Mouse (Mus musculus): ENCODE results near the gene 1810010H24Rik. TPM values are rescaled to one million over a fixed set of nuclear protein-coding genes. Genes with fewer than 3 reads are reported as not detected.

1810010H24Rik gene
- total RNA-seq (2023) = not detected

DNA sequence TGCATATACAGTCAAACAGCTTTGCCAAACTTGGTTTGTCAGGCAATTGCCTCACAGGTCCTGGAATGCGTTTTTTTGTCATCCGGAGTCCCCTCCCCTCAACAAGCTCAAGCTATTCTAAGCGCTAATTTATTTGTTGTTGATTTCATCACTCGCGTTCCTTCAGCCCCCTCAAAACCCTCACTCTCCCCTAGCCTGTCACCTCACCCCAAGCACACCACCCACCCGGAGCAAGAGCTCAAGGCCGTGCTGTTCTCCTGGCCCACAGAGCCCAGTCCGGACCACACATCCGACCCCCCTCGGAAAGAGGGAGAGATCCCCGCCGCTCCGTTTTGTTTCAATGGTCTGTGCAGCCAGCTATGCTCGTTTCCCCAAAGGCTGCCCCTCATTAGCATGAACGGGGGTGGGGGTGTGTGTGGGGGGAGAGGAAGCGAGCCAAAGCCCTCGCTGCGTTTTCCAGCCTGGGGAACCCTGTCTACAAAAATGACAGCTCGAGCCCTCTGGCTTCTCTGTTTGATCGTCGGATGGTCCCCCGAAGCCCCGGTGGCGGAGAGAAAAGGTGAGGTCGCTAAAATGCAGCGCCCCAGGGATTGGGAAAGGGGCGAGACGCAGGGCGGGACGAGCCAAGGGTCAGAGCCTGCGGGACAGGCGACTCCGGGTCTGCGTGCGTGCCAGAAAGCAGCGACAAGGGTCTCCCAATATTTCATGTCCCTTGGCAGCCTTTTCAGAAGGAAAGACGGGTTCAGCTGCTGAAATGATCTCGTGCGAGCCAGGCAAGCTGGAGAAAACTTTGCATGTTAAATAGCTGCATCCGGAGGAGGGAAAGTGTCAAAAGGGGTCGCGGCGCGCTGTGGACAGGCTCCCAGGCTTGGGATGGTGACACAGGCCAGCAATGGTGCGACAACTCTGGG, at the start of gene 1810010H24Rik:
Gene 1810010H24Rik (plus strand): TSS at position 271 of the 911 bp plus-strand sequence.

GRCm38 (mm10) chr11:106999151-106999948, 26.1 kb upstream of the 1810010H24Rik start, which contains the start of gene Kpna2:
TSS of gene Kpna2 (minus strand) at chr11:106999541.

Other genes starting within 250 kb of the 1810010H24Rik start
- gene Polg2, start 246.1 kb upstream of the 1810010H24Rik start, total RNA-seq (2023) = 83.6 TPM
- gene Ddx5, start 236.5 kb upstream of the 1810010H24Rik start, total RNA-seq (2023) = 3,062 TPM
- gene Cep95, start 236.4 kb upstream of the 1810010H24Rik start, total RNA-seq (2023) = 39.8 TPM
- gene Smurf2, start 105.0 kb upstream of the 1810010H24Rik start, total RNA-seq (2023) = 66.1 TPM
- 17.2 TPM for gene Kpna2, start 26.1 kb upstream of the 1810010H24Rik start, total RNA-seq (2023)
- gene Bptf, start 106.4 kb downstream of the 1810010H24Rik start, total RNA-seq (2023) = 162 TPM
- 41.0 TPM for gene Nol11, start 163.7 kb downstream of the 1810010H24Rik start, total RNA-seq (2023)